Mouse (Mus musculus): ENCODE results near the gene Ces2h.
"Not testable (repeated sequence)": the region's sequence is repeated elsewhere in the genome, so short reads cannot be mapped to it uniquely, and the experiment has no call there.

Ces2h gene

GRCm38 (mm10) chr8:105045824-105046401 is 45.3 kb downstream of the Ces2h start:
- H3K27me3 ChIP-seq (ENCODE audit: control insufficient read depth, insufficient read depth, low read length, poor library complexity, severe bottlenecking) = no peaks in the 10 kb centered on the region
- H3K36me3 ChIP-seq (ENCODE audit: control insufficient read depth, insufficient read depth, low read length, poor library complexity, severe bottlenecking) = no peaks in the 10 kb centered on the region
- DNase-seq (ENCODE audit: low read depth, low spot score) = no peak

- no peaks in the 10 kb centered on the region for H3K27me3 ChIP-seq (ENCODE audit: control insufficient read depth, insufficient read depth, low read length, poor library complexity, severe bottlenecking)
- H3K36me3 ChIP-seq (ENCODE audit: control insufficient read depth, insufficient read depth, low read length, poor library complexity, severe bottlenecking) = no peaks in the 10 kb centered on the region
- DNase-seq (ENCODE audit: low read depth, low spot score) = no peak
These were observed 47.8 kb downstream of the Ces2h start, which contains the start of gene Ces3a for GRCm38 (mm10) chr8:105048371-105048854. TSS of gene Ces3a (plus strand) at chr8:105048601.

- Histone ChIP-seq H3K36me3 (ENCODE audit: control insufficient read depth, insufficient read depth, low read length, poor library complexity, severe bottlenecking) (no peaks in the 10 kb centered on the region), H3K27me3 (ENCODE audit: control insufficient read depth, insufficient read depth, low read length, poor library complexity, severe bottlenecking) (no peaks in the 10 kb centered on the region)
- DNase-seq (ENCODE audit: low read depth, low spot score) = no peak
These were observed 55.6 kb downstream of the Ces2h start for GRCm38 (mm10) chr8:105056211-105056610.

GRCm38 (mm10) chr8:105060056-105060455 is 59.4 kb downstream of the Ces2h start:
- no peak for DNase-seq (ENCODE audit: low read depth, low spot score)
- no peaks in the 10 kb centered on the region for H3K27me3 ChIP-seq (ENCODE audit: control insufficient read depth, insufficient read depth, low read length, poor library complexity, severe bottlenecking)
- H3K36me3 ChIP-seq (ENCODE audit: control insufficient read depth, insufficient read depth, low read length, poor library complexity, severe bottlenecking) = no peaks in the 10 kb centered on the region

- DNase-seq (ENCODE audit: low read depth, low spot score) = peak; percentile 46
- Histone ChIP-seq H3K27me3 (ENCODE audit: control insufficient read depth, insufficient read depth, low read length, poor library complexity, severe bottlenecking) (no peaks in the 10 kb centered on the region), H3K36me3 (ENCODE audit: control insufficient read depth, insufficient read depth, low read length, poor library complexity, severe bottlenecking) (no peaks in the 10 kb centered on the region)
These were observed 66.1 kb downstream of the Ces2h start for GRCm38 (mm10) chr8:105066761-105067160.

- not testable (repeated sequence) for DNase-seq (ENCODE audit: low read depth, low spot score); H3K27me3 ChIP-seq (ENCODE audit: control insufficient read depth, insufficient read depth, low read length, poor library complexity, severe bottlenecking); H3K36me3 ChIP-seq (ENCODE audit: control insufficient read depth, insufficient read depth, low read length, poor library complexity, severe bottlenecking)
These were observed 67.3 kb downstream of the Ces2h start for GRCm38 (mm10) chr8:105067905-105068304.

- H3K27me3 ChIP-seq (ENCODE audit: control insufficient read depth, insufficient read depth, low read length, poor library complexity, severe bottlenecking) = no peaks in the 10 kb centered on the region
- no peaks in the 10 kb centered on the region for H3K36me3 ChIP-seq (ENCODE audit: control insufficient read depth, insufficient read depth, low read length, poor library complexity, severe bottlenecking)
- DNase-seq (ENCODE audit: low read depth, low spot score) = no peak
These were observed 68.3 kb downstream of the Ces2h start for GRCm38 (mm10) chr8:105068971-105069370.

All from splenic B cell, adult 2 months (primary cell).